Mouse (Mus musculus) stomach, postnatal 0 days (tissue): ENCODE results near the gene Khdrbs1.
A peak's percentile ranks its signal among the peaks of the same experiment; 100 is the strongest.

Experiments
- CTCF ChIP-seq: IDR thresholded peaks from 2 replicates; pipeline ENCODE4 v1.5.1; 2016; ENCODE audit warnings: antibody characterized with exemption, low read depth, mild to moderate bottlenecking, moderate library complexity
- EP300 ChIP-seq: optimal IDR thresholded peaks from 2 replicates; pipeline ENCODE3; 2016; ENCODE audit warnings: antibody characterized with exemption

- TF ChIP-seq CTCF: peak; percentile 37
- TF ChIP-seq EP300: no peak
These were observed 69.8 kb downstream of the Khdrbs1 start, which contains the start of gene Kpna6 for GRCm38 (mm10) chr4:129672083-129672877.
